Mouse (Mus musculus) kidney, adult 2 months (tissue): ENCODE data around the gene Birc7. TPM values are rescaled to one million over a fixed set of nuclear protein-coding genes. Genes with fewer than 3 reads are reported as not detected.

Experiments used
- DNase-seq: peaks from one replicate; pipeline ENCODE4 v3.0.0; 2021
- H3K27ac ChIP-seq: fragments of 200-500 bp; 2 replicates; pipeline ENCODE4 v1.5.1; 2012; ENCODE audit warnings: low read depth, low read length, control low read depth, inconsistent platforms; ENCODE audit not compliant: insufficient read depth
- H3K27me3 ChIP-seq: fragments of 200-500 bp; replicated peaks from 2 replicates; pipeline ENCODE4 v1.6.1; 2012; ENCODE audit warnings: mild to moderate bottlenecking, moderate library complexity, low read length, inconsistent platforms; ENCODE audit not compliant: control insufficient read depth, insufficient read depth
- H3K36me3 ChIP-seq: fragments of 200-500 bp; 2 replicates; pipeline ENCODE4 v1.6.1; 2012; ENCODE audit warnings: mild to moderate bottlenecking, moderate library complexity, low read length, inconsistent platforms; ENCODE audit not compliant: control insufficient read depth, insufficient read depth
- H3K4me1 ChIP-seq: fragments of 200-500 bp; 2 replicates; pipeline ENCODE4 v1.6.1; 2011; ENCODE audit warnings: low read length; ENCODE audit not compliant: control insufficient read depth, insufficient read depth
- H3K4me3 ChIP-seq: fragments of 200-500 bp; 2 replicates; pipeline ENCODE4 v1.5.1; 2011; ENCODE audit warnings: mild to moderate bottlenecking, low read depth, low read length, control low read depth; ENCODE audit not compliant: insufficient read depth
- CTCF ChIP-seq: fragments of 200-500 bp; conservative IDR thresholded peaks from 2 replicates; pipeline ENCODE4 v1.5.1; 2011; ENCODE audit warnings: low read depth, mild to moderate bottlenecking, control low read depth, low read length, moderate library complexity, mixed read lengths; ENCODE audit not compliant: insufficient read depth, insufficient read length
- POLR2A ChIP-seq: fragments of 200-500 bp; IDR thresholded peaks from one replicate; pipeline ENCODE4 v1.6.1; 2011; ENCODE audit warnings: low read depth, low read length, control low read depth
- WGBS: fragments of 180-500 bp; shearing (Covaris S2); methylation state at CpG from one replicate; pipeline ENCODE4 v1.1.7; 2018; 5-methylcytosine and 5-hydroxymethylcytosine counted together
- polyA plus RNA-seq: library from polyadenylated mRNA; depleted of rRNA; stranded (reverse); fragments of >200 nt; gene quantifications from 2 replicates; pipeline ENCODE4 v1.2.3, GENCODE M21; 2012

The Birc7 gene
- polyA plus RNA-seq, 1 experiment = not detected

DNA sequence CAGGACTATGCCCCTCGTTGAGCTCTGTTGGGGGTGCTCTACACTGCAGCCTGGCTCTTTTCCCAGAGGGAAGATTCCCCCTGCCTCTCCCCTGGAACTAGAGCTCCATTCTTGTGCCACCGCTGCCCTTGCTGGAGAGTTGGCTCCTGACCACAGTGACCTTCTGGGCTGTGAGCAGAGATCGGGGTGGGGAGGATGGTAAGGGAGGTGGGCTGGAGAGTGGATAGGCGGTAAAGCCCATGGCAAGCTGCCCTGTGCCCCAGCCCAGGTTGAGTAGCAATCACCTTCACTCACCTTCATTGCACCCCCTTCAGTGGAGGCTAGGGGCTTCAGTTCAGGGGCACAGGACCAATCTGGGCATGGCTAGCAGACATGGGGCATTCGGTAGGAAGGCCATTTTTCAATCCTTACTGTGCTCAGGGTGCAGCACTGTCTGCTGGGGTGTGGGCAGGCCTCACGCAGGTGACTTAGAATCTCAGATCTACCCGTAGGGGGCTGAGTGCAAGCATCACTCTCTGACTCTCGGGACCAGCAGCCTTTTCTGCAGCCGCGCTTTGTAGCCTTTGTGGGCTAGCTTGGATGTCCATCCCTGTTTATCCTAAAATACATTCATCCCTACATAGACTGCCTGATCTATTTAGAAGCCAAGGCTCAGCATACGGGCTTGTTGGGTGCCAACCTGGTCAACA lies 32.8 kb upstream of the Birc7 start:
- no peaks in the 10 kb centered on the region for H3K4me1 ChIP-seq
- H3K36me3 ChIP-seq = no peaks in the 10 kb centered on the region
- H3K4me3 ChIP-seq = no peak overlapping the region
- DNase-seq = no peak
- H3K27ac ChIP-seq = no peak overlapping the region
- H3K27me3 ChIP-seq = peaks cover 6% of the 10 kb centered on the region
- TF ChIP-seq POLR2A (no peak), CTCF (no peak)
- 81% methylated on average over 11 of the region's 11 CpGs for WGBS

DNA sequence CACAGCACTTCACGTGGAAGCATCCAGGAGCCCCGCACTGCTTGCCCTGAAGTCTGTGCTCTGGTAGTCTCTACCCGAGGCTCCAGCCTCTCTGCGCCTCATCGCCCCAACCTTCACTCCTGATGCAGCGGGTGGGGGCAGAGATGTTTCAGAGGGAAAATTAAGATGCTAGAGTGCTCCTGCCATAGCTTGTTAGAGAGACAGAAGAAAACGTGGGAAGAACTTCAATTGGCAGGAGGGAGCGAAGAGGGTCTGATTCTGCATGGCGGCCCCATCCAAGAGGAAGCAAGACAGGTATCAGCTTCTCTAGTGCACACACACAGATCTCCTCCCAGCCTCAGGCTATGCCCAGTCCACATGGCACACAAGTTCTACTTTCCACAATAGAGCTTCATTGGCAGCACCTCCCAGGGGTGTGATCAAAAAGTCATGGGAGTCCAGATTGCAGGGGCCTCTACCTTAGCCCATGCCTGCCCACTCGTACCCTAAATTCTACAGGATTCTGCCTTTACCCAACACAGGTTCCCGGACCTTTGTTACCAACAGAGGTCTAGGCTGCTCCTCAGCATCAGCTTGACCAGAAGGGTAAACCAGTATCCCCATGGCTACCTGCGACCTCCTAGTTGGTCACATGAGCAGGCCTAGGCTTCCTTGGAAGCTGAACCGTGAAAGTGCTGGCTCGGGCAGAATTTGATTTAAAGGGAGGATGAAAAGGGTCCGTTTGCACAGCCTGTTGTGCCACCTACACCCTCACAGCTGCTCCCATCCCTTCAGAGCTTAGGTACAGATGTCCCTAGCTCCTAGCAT lies 31.8 kb upstream of the Birc7 start:
- Histone ChIP-seq H3K4me1 (no peaks in the 10 kb centered on the region), H3K36me3 (no peaks in the 10 kb centered on the region), H3K4me3 (no peak overlapping the region), H3K27me3 (peaks cover 3% of the 10 kb centered on the region), H3K27ac (no peak overlapping the region)
- DNase-seq = no peak
- TF ChIP-seq POLR2A (no peak), CTCF (no peak)
- WGBS = 61% methylated on average over 15 of the region's 15 CpGs

DNA sequence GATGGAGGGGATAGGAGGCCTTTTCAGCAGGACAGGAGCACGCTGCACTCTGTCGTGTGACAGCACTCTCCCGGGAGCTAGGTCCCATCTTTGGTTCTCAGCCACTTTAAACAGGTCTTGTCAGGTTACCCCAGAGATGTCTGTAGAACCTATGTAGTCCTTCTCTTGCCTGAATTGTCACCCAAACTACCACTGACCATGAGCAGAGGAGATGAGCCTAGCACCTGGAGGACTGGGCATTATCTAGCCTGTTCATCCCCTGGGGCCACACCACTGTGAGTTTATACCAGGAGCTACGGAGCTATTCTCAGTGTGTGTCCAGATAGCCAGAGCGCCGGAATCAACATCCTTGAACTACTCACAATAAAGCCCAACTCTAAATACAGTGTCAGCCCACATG lies 31.0 kb upstream of the Birc7 start:
- no peak for DNase-seq
- no peaks in the 10 kb centered on the region for H3K4me1 ChIP-seq
- no peak overlapping the region for H3K27ac ChIP-seq
- TF ChIP-seq CTCF = no peak
- TF ChIP-seq POLR2A = no peak
- 86% methylated on average over 6 of the region's 6 CpGs for WGBS
- no peak overlapping the region for H3K4me3 ChIP-seq
- no peaks in the 10 kb centered on the region for H3K36me3 ChIP-seq
- peaks cover 2% of the 10 kb centered on the region for H3K27me3 ChIP-seq

DNA sequence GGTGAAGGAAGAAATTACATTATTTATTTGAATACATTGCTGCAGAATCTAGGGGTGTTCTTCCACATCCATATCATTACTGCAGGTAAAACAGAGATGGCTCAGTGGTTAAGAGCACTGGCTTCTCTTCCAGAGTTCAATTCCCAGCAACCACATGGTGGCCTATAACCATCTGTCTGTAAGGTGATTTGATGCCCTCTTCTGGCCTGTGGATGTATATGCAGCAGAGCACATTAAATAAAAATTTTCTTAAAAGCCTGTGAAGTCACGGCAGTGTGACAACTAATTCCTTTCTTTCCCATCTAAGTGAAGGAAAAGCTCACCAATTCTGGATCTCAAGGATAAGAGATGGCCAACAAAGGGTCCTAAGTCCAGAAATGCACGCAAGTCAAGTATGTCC lies 26.7 kb upstream of the Birc7 start:
- no peak for DNase-seq
- TF ChIP-seq CTCF (peak; percentile 12; the same call in 1 of the 2 replicates), POLR2A (no peak)
- 55% methylated on average over 2 of the region's 2 CpGs for WGBS
- H3K27me3 ChIP-seq = no peaks in the 10 kb centered on the region
- H3K4me1 ChIP-seq = peaks cover 4% of the 10 kb centered on the region
- H3K36me3 ChIP-seq = peaks cover 2% of the 10 kb centered on the region; the same call in 1 of the 2 replicates
- no peak overlapping the region for H3K27ac ChIP-seq
- no peak overlapping the region for H3K4me3 ChIP-seq

DNA sequence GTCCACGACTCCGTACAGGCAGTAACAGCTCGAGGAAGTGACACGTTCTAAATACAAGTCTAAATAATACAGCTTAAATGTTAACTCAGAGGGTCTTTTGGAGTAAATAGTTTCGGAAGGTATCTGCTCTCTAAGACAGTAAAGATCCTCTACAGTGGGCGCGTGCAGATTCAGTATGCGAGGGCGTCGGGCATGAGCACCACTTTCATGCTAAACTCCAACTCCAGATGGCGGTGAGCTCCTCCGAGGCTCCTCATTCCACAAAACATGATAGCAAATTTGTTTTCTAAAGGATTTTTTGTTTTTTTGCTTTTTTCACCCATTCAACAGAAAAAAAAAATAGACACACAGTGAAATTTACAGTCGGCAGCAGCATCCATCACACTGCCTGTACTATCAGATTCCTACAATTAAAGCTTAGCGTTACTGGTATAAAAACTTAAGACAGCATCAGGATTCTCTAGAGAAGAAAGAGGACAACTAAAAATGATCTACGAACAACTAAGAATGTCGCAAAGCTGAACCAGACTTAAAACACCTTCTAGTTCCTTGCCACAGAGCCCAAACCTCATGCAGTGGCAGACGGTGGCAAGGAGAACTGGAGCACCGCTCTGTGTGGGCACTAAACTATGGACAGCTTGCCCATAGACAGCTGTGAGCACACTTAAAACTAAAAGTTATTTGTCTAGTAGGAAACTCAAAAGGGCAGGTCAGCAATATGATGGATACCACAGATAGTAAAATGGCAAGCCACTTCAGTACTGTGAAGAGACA lies 24.2 kb upstream of the Birc7 start:
- Histone ChIP-seq H3K4me1 (peaks cover 4% of the 10 kb centered on the region), H3K4me3 (no peak overlapping the region), H3K36me3 (peaks cover 2% of the 10 kb centered on the region; the same call in 1 of the 2 replicates), H3K27ac (no peak overlapping the region), H3K27me3 (no peaks in the 10 kb centered on the region)
- TF ChIP-seq POLR2A = no peak
- no peak for TF ChIP-seq CTCF
- no peak for DNase-seq
- 90% methylated on average over 18 of the region's 18 CpGs for WGBS

DNA sequence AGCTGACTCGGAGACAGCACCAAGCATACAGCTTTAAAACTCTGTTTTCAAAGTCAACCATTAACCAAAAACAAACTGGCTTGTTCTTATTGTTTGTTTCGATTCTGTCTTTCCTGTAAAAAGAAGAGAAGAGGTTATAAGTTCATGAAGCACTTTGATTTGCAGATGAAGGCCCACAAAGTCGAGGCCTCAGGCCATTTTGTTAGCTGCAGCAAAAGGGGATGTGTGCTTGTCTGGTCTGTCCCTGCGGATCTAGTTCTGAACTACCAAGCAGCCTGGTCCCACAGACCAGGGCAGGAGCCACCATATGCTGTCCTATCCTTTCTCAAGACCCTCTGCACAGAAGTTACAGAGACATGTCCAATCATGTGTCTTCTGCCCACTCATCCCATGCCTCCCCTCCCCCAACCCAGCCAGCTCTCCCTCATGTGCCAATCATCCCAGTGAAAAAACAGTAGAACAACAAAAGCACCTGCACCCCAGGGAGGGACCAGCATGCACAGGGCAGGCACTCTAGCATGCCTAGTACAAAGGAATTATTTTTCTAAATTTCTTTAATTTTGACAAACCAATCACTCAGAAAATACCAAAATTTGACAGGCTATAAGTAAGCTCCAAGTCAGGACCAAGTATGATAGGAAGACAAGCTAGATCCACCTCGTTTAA lies 23.1 kb upstream of the Birc7 start:
- TF ChIP-seq POLR2A (no peak), CTCF (no peak)
- Histone ChIP-seq H3K4me3 (no peak overlapping the region), H3K4me1 (peaks cover 4% of the 10 kb centered on the region), H3K36me3 (peaks cover 2% of the 10 kb centered on the region; the same call in 1 of the 2 replicates), H3K27me3 (no peaks in the 10 kb centered on the region), H3K27ac (no peak overlapping the region)
- 34% methylated on average over 5 of the region's 5 CpGs for WGBS
- no peak for DNase-seq
